Mouse (Mus musculus): Measurements from ENCODE around the gene Abcc1. TPM values are rescaled to one million over a fixed set of nuclear protein-coding genes. Genes with fewer than 3 reads are reported as not detected.

Gene Abcc1
- total and polyA plus RNA-seq, 3 experiments: 30.2 to 49.7 (median 37.4) TPM

DNA sequence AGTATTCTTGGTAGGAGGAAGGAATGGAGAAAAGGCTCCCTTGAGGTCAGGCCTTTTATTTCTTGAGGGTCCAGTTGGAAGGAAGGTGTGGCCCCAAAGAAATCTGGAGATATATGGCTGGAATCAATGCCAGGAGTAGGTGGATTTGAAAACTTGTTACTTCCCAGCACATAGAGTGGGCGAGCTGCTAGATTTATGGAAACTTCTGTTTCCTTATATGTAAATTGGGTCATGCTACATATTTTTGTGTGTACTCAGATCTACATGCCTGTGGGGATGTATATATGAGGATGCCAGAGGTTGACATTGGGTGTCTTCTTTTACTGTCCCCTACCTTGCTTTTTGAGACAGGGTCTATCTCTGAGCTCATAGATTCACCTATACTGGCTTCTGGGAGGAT lies 14.6 kb downstream of the Abcc1 start:
- Histone ChIP-seq H3K9ac (ENCODE audit: insufficient read depth, low read depth) (no peak overlapping the region), H3K4me2 (ENCODE audit: insufficient read depth, low read depth, poor library complexity, severe bottlenecking) (no peak overlapping the region), H3K36me3 (replicated peaks in 1 of 2; ENCODE audit: control insufficient read depth in 1 of 2, insufficient read depth in 1 of 2, low read length in 1 of 2) (peaks cover 0 to 66% of the 10 kb centered on the region in 2 experiments), H3K27ac (ENCODE audit: insufficient read depth, low read depth) (no peak overlapping the region), H3K4me1 (ENCODE audit: control insufficient read depth in 1 of 2, insufficient read depth in 2 of 2) (peaks cover 16 to 96% of the 10 kb centered on the region in 2 experiments), H3K79me2 (replicated peaks; ENCODE audit: control insufficient read depth, extremely low read depth, insufficient read depth, poor library complexity, severe bottlenecking) (peaks cover 34% of the 10 kb centered on the region), H3K9me3 (replicated peaks; ENCODE audit: low read length) (no peaks in the 10 kb centered on the region), H3K27me3 (replicated peaks) (no peaks in the 10 kb centered on the region), H3K4me3 (replicated peaks in 1 of 3; ENCODE audit: low read depth in 2 of 3, low read length in 2 of 3, poor library complexity in 1 of 3) (no peak overlapping the region)
- no peak for DNase-seq (ENCODE audit: extremely low read depth)
- dilution Hi-C loops (cut with MboI; ENCODE audit: extremely low pct_ligation_motif_present, extremely low pct_unique_long_range_greater_than_20kb, low sequenced_read_pairs) (no loop called here), in situ Hi-C loops (cut with MboI; ENCODE audit: low pct_ligation_motif_present, low pct_unique_long_range_greater_than_20kb, low sequenced_read_pairs) (no loop called here)
- TF ChIP-seq USF1 (IDR thresholded peaks at IDR 0.05; ENCODE audit: low read depth, low read length) (no peak), PAX5 (IDR thresholded peaks at IDR 0.05; ENCODE audit: low read length) (no peak), E2F4 (IDR thresholded peaks at IDR 0.05; ENCODE audit: insufficient replicate concordance, low read depth, low read length) (no peak), ELF1 (IDR thresholded peaks at IDR 0.05; ENCODE audit: low read depth, low read length) (no peak), BHLHE40 (IDR thresholded peaks at IDR 0.05; ENCODE audit: low read depth, low read length) (no peak), MYC (IDR thresholded peaks at IDR 0.05; ENCODE audit: low read depth, low read length) (no peak), NELFE (IDR thresholded peaks at IDR 0.05; ENCODE audit: low read depth, low read length) (no peak), TBP (conservative IDR thresholded peaks at IDR 0.05; ENCODE audit: low read depth, low read length) (no peak), CHD1 (IDR thresholded peaks at IDR 0.05; ENCODE audit: low read depth, low read length) (no peak), SMC3 (IDR thresholded peaks at IDR 0.05; ENCODE audit: low read depth, low read length) (no peak), RCOR1 (conservative IDR thresholded peaks at IDR 0.05; ENCODE audit: low read depth, low read length) (no peak), ZMIZ1 (IDR thresholded peaks at IDR 0.05; ENCODE audit: low read depth, low read length) (no peak), JUN (IDR thresholded peaks at IDR 0.05; ENCODE audit: insufficient read depth, low read depth, low read length) (no peak), IRF4 (IDR thresholded peaks at IDR 0.05; ENCODE audit: low read depth, low read length) (no peak), POLR2AphosphoS2 (IDR thresholded peaks at IDR 0.05; ENCODE audit: low read depth, low read length) (no peak), USF2 (conservative IDR thresholded peaks at IDR 0.05; ENCODE audit: low read depth, low read length) (no peak), HCFC1 (IDR thresholded peaks at IDR 0.05; ENCODE audit: low read depth, low read length) (no peak), MEF2A (IDR thresholded peaks at IDR 0.05; ENCODE audit: borderline replicate concordance, low read depth, low read length) (no peak), POLR2A (IDR thresholded peaks at IDR 0.05; ENCODE audit: low read depth, low read length) (no peak), ZKSCAN1 (IDR thresholded peaks at IDR 0.05; ENCODE audit: borderline replicate concordance, low read depth, low read length) (no peak)

DNA sequence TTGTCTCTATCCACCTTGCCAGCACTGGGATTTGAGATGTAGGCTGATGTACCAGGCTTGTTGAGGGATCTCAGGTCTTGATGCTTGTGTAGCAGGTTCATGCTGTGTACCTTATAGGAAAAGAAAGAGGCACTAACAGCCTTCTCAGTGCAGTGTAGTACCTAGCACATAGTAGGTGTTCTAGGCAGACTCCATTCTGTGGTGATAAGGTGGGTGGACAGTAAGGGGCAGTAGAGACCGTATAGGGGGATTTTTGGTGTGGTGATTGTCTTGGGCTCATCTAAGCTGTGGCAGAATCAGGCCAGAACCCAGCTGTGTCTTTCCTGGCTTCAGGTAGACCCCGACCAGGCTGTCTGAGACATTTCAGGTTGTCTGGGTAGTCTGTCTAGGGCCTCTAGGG lies 15.0 kb downstream of the Abcc1 start:
- H3K9ac ChIP-seq (ENCODE audit: insufficient read depth, low read depth): no peak overlapping the region
- dilution Hi-C loops (cut with MboI; ENCODE audit: extremely low pct_ligation_motif_present, extremely low pct_unique_long_range_greater_than_20kb, low sequenced_read_pairs) (no loop called here), in situ Hi-C loops (cut with MboI; ENCODE audit: low pct_ligation_motif_present, low pct_unique_long_range_greater_than_20kb, low sequenced_read_pairs) (no loop called here)
- H3K27ac ChIP-seq (ENCODE audit: insufficient read depth, low read depth): no peak overlapping the region
- no peaks in the 10 kb centered on the region for H3K9me3 ChIP-seq (replicated peaks; ENCODE audit: low read length)
- peaks cover 16 to 96% of the 10 kb centered on the region in 2 experiments for H3K4me1 ChIP-seq (ENCODE audit: control insufficient read depth in 1 of 2, insufficient read depth in 2 of 2)
- no peak for DNase-seq (ENCODE audit: extremely low read depth)
- no peak overlapping the region for H3K4me2 ChIP-seq (ENCODE audit: insufficient read depth, low read depth, poor library complexity, severe bottlenecking)
- peaks cover 36% of the 10 kb centered on the region for H3K79me2 ChIP-seq (replicated peaks; ENCODE audit: control insufficient read depth, extremely low read depth, insufficient read depth, poor library complexity, severe bottlenecking)
- TF ChIP-seq ZKSCAN1 (IDR thresholded peaks at IDR 0.05; ENCODE audit: borderline replicate concordance, low read depth, low read length) (peak; percentile 65), MAZ (IDR thresholded peaks at IDR 0.05; ENCODE audit: low read depth, low read length) (no peak)
- H3K36me3 ChIP-seq (replicated peaks in 1 of 2; ENCODE audit: control insufficient read depth in 1 of 2, insufficient read depth in 1 of 2, low read length in 1 of 2): peaks cover 0 to 65% of the 10 kb centered on the region in 2 experiments
- no peak overlapping the region for H3K4me3 ChIP-seq (replicated peaks in 1 of 3; ENCODE audit: low read depth in 2 of 3, low read length in 2 of 3, poor library complexity in 1 of 3)
- no peaks in the 10 kb centered on the region for H3K27me3 ChIP-seq (replicated peaks)
